Mouse (Mus musculus) MEL (cell line): ENCODE data around the gene Tmem132d.

ENCODE experiments used
- CTCF ChIP-seq, 3 experiments: IDR thresholded peaks in 2 of 3; conservative IDR thresholded peaks in 1 of 3; 2 replicates each; pipeline ENCODE4 v1.5.1; 2011 to 2012; ENCODE audit warnings: low read length in 3 of 3, low read depth in 2 of 3, mild to moderate bottlenecking in 2 of 3, improper control_type of control experiment in 1 of 3, inconsistent platforms in 1 of 3, mixed read lengths in 1 of 3, moderate library complexity in 1 of 3; ENCODE audit not compliant: control insufficient read depth in 1 of 3, insufficient read depth in 1 of 3, poor library complexity in 1 of 3, severe bottlenecking in 1 of 3
- SIN3A ChIP-seq: IDR thresholded peaks from 2 replicates; pipeline ENCODE4 v1.6.1; 2012; ENCODE audit warnings: low read length, improper control_type of control experiment, inconsistent platforms
- TBP ChIP-seq: IDR thresholded peaks from 2 replicates; pipeline ENCODE4 v1.8.0; 2011; ENCODE audit warnings: low read depth, low read length, improper control_type of control experiment

GRCm38 (mm10) chr5:128360946-128361675 is 71.8 kb downstream of the Tmem132d start:
- TF ChIP-seq CTCF (IDR thresholded peaks at IDR 0.05 in 2 of 3, conservative IDR thresholded peaks at IDR 0.05 in 1 of 3; ENCODE audit: control insufficient read depth in 1 of 3, insufficient read depth in 1 of 3, low read depth in 2 of 3, low read length in 3 of 3, poor library complexity in 1 of 3, severe bottlenecking in 1 of 3) = no peak
- TF ChIP-seq SIN3A = no peak
- no peak for TF ChIP-seq TBP
